Mouse (Mus musculus): ENCODE results near the gene Wfdc18. TPM values are rescaled to one million over a fixed set of nuclear protein-coding genes. Genes with fewer than 3 reads are reported as not detected.

Wfdc18 gene
- polyA plus RNA-seq, 1 experiment from 2014 or later = 1.8 TPM

- Histone ChIP-seq H3K27ac (ENCODE audit: low read length) (no peak overlapping the region), H3K4me2 (ENCODE audit: low read depth, low read length) (no peak overlapping the region), H3K27me3 (ENCODE audit: control insufficient read depth, insufficient read depth, low read depth, low read length) (no peaks in the 10 kb centered on the region), H3K9ac (ENCODE audit: low read length) (no peak overlapping the region), H3K9me3 (ENCODE audit: control insufficient read depth, low read length) (no peaks in the 10 kb centered on the region), H3K4me3 (ENCODE audit: low read length) (no peak overlapping the region), H3K36me3 (ENCODE audit: control insufficient read depth, insufficient read depth, low read length) (no peaks in the 10 kb centered on the region), H3K4me1 (replicated peaks; ENCODE audit: control insufficient read depth, insufficient read depth, low read length) (peaks cover 2% of the 10 kb centered on the region; the same call in 1 of the 2 replicates)
- WGBS = 22% methylated on average over 5 of the region's 5 CpGs
- ATAC-seq (ENCODE audit: low read depth) = no peak
Measured at GRCm38 (mm10) chr11:83739241-83739640, 30.4 kb downstream of the Wfdc18 start.

GRCm38 (mm10) chr11:83740443-83740991 lies 31.7 kb downstream of the Wfdc18 start:
- Histone ChIP-seq H3K9ac (ENCODE audit: low read length) (no peak overlapping the region), H3K4me1 (replicated peaks; ENCODE audit: control insufficient read depth, insufficient read depth, low read length) (peaks cover 2% of the 10 kb centered on the region; the same call in 1 of the 2 replicates), H3K27me3 (ENCODE audit: control insufficient read depth, insufficient read depth, low read depth, low read length) (no peaks in the 10 kb centered on the region), H3K36me3 (ENCODE audit: control insufficient read depth, insufficient read depth, low read length) (no peaks in the 10 kb centered on the region), H3K4me2 (ENCODE audit: low read depth, low read length) (no peak overlapping the region), H3K4me3 (ENCODE audit: low read length) (no peak overlapping the region), H3K9me3 (ENCODE audit: control insufficient read depth, low read length) (no peaks in the 10 kb centered on the region), H3K27ac (ENCODE audit: low read length) (peak overlapping the region; percentile 78)
- peak; percentile 83 for ATAC-seq (ENCODE audit: low read depth)
- WGBS = 49% methylated on average over 4 of the region's 4 CpGs

- H3K4me1 ChIP-seq (replicated peaks; ENCODE audit: control insufficient read depth, insufficient read depth, low read length) = peaks cover 2% of the 10 kb centered on the region; the same call in 1 of the 2 replicates
- no peak for ATAC-seq (ENCODE audit: low read depth)
- H3K4me2 ChIP-seq (ENCODE audit: low read depth, low read length) = no peak overlapping the region
- WGBS = 61% methylated on average over 5 of the region's 5 CpGs
- H3K27ac ChIP-seq (ENCODE audit: low read length) = no peak overlapping the region
- H3K36me3 ChIP-seq (ENCODE audit: control insufficient read depth, insufficient read depth, low read length) = no peaks in the 10 kb centered on the region
- no peak overlapping the region for H3K9ac ChIP-seq (ENCODE audit: low read length)
- no peaks in the 10 kb centered on the region for H3K9me3 ChIP-seq (ENCODE audit: control insufficient read depth, low read length)
- no peak overlapping the region for H3K4me3 ChIP-seq (ENCODE audit: low read length)
- H3K27me3 ChIP-seq (ENCODE audit: control insufficient read depth, insufficient read depth, low read depth, low read length) = 0 out of 2 replicates have a peak, but pooled peaks cover 2% of the 10 kb centered on the region
Measured at GRCm38 (mm10) chr11:83741841-83742240, 33.0 kb downstream of the Wfdc18 start.

GRCm38 (mm10) chr11:83742731-83743355 lies 34.0 kb downstream of the Wfdc18 start:
- no peak overlapping the region for H3K4me3 ChIP-seq (ENCODE audit: low read length)
- no peak overlapping the region for H3K27ac ChIP-seq (ENCODE audit: low read length)
- no peaks in the 10 kb centered on the region for H3K9me3 ChIP-seq (ENCODE audit: control insufficient read depth, low read length)
- no peak overlapping the region for H3K4me2 ChIP-seq (ENCODE audit: low read depth, low read length)
- 0 out of 2 replicates have a peak, but pooled peaks cover 2% of the 10 kb centered on the region for H3K27me3 ChIP-seq (ENCODE audit: control insufficient read depth, insufficient read depth, low read depth, low read length)
- H3K36me3 ChIP-seq (ENCODE audit: control insufficient read depth, insufficient read depth, low read length) = no peaks in the 10 kb centered on the region
- peaks cover 2% of the 10 kb centered on the region; the same call in 1 of the 2 replicates for H3K4me1 ChIP-seq (replicated peaks; ENCODE audit: control insufficient read depth, insufficient read depth, low read length)
- H3K9ac ChIP-seq (ENCODE audit: low read length) = no peak overlapping the region
- ATAC-seq (ENCODE audit: low read depth) = no peak
- 56% methylated on average over 9 of the region's 9 CpGs for WGBS

GRCm38 (mm10) chr11:83743525-83743924 lies 34.7 kb downstream of the Wfdc18 start:
- H3K4me3 ChIP-seq (ENCODE audit: low read length) = no peak overlapping the region
- 0 out of 2 replicates have a peak, but pooled peaks cover 2% of the 10 kb centered on the region for H3K27me3 ChIP-seq (ENCODE audit: control insufficient read depth, insufficient read depth, low read depth, low read length)
- ATAC-seq (ENCODE audit: low read depth) = no peak
- no peak overlapping the region for H3K9ac ChIP-seq (ENCODE audit: low read length)
- WGBS = 76% methylated on average over 3 of the region's 3 CpGs
- no peak overlapping the region for H3K27ac ChIP-seq (ENCODE audit: low read length)
- no peaks in the 10 kb centered on the region for H3K36me3 ChIP-seq (ENCODE audit: control insufficient read depth, insufficient read depth, low read length)
- H3K9me3 ChIP-seq (ENCODE audit: control insufficient read depth, low read length) = no peaks in the 10 kb centered on the region
- H3K4me1 ChIP-seq (replicated peaks; ENCODE audit: control insufficient read depth, insufficient read depth, low read length) = peaks cover 2% of the 10 kb centered on the region; the same call in 1 of the 2 replicates
- H3K4me2 ChIP-seq (ENCODE audit: low read depth, low read length) = no peak overlapping the region

GRCm38 (mm10) chr11:83746152-83746551 lies 37.3 kb downstream of the Wfdc18 start:
- Histone ChIP-seq H3K36me3 (ENCODE audit: control insufficient read depth, insufficient read depth, low read length) (no peaks in the 10 kb centered on the region), H3K9me3 (ENCODE audit: control insufficient read depth, low read length) (no peaks in the 10 kb centered on the region), H3K4me3 (ENCODE audit: low read length) (no peak overlapping the region), H3K27me3 (ENCODE audit: control insufficient read depth, insufficient read depth, low read depth, low read length) (peaks cover 2% of the 10 kb centered on the region; the same call in 1 of the 2 replicates), H3K4me1 (replicated peaks; ENCODE audit: control insufficient read depth, insufficient read depth, low read length) (peaks cover 2% of the 10 kb centered on the region; the same call in 1 of the 2 replicates), H3K27ac (ENCODE audit: low read length) (no peak overlapping the region), H3K4me2 (ENCODE audit: low read depth, low read length) (no peak overlapping the region), H3K9ac (ENCODE audit: low read length) (no peak overlapping the region)
- no peak for ATAC-seq (ENCODE audit: low read depth)
- WGBS = 36% methylated on average over 4 of the region's 4 CpGs

GRCm38 (mm10) chr11:83746681-83747080 lies 37.9 kb downstream of the Wfdc18 start, which contains the start of gene Wfdc21:
Gene Wfdc21, plus strand, starts transcription at chr11:83746940.
- Histone ChIP-seq H3K27ac (ENCODE audit: low read length) (no peak within 1 kb of the TSS), H3K27me3 (ENCODE audit: control insufficient read depth, insufficient read depth, low read depth, low read length) (peaks cover 2% of the 10 kb centered on the region; the same call in 1 of the 2 replicates), H3K9me3 (ENCODE audit: control insufficient read depth, low read length) (no peaks in the 10 kb centered on the region), H3K9ac (ENCODE audit: low read length) (no peak within 1 kb of the TSS), H3K4me3 (ENCODE audit: low read length) (no peak within 1 kb of the TSS), H3K4me2 (ENCODE audit: low read depth, low read length) (no peak within 1 kb of the TSS), H3K4me1 (replicated peaks; ENCODE audit: control insufficient read depth, insufficient read depth, low read length) (no peaks in the 10 kb centered on the region; the same call in 1 of the 2 replicates), H3K36me3 (ENCODE audit: control insufficient read depth, insufficient read depth, low read length) (no peaks in the 10 kb centered on the region)
- 66% methylated on average over 5 of the region's 5 CpGs for WGBS
- ATAC-seq (ENCODE audit: low read depth) = no peak

- Histone ChIP-seq H3K9me3 (ENCODE audit: control insufficient read depth, low read length) (no peaks in the 10 kb centered on the region), H3K9ac (ENCODE audit: low read length) (no peak overlapping the region), H3K27me3 (ENCODE audit: control insufficient read depth, insufficient read depth, low read depth, low read length) (peaks cover 5% of the 10 kb centered on the region; the same call in 1 of the 2 replicates), H3K27ac (ENCODE audit: low read length) (no peak overlapping the region), H3K4me1 (replicated peaks; ENCODE audit: control insufficient read depth, insufficient read depth, low read length) (no peaks in the 10 kb centered on the region), H3K4me3 (ENCODE audit: low read length) (no peak overlapping the region), H3K36me3 (ENCODE audit: control insufficient read depth, insufficient read depth, low read length) (no peaks in the 10 kb centered on the region), H3K4me2 (ENCODE audit: low read depth, low read length) (no peak overlapping the region)
- ATAC-seq (ENCODE audit: low read depth) = no peak
- WGBS = 63% methylated on average over 6 of the region's 6 CpGs
Measured at GRCm38 (mm10) chr11:83747376-83748265, 38.8 kb downstream of the Wfdc18 start.
